Mouse (Mus musculus) intestine, embryonic 16.5 days (tissue): ENCODE data around the gene Nuak1. TPM values are rescaled to one million over a fixed set of nuclear protein-coding genes. Genes with fewer than 3 reads are reported as not detected.

Experiments used
- ATAC-seq: fragments of 200-750 bp; cut with Nextera tagmentation; 2 replicates; pipeline ENCODE4 v1.8.0; 2017; ENCODE audit warnings: moderate TSS enrichment, moderate library complexity
- H3K27ac ChIP-seq: fragments of 300-500 bp; sonication (generic); 2 replicates; pipeline ENCODE4 v1.5.1; 2014; ENCODE audit warnings: mild to moderate bottlenecking, low read length
- H3K27me3 ChIP-seq: fragments of 300-500 bp; sonication (generic); replicated peaks from 2 replicates; pipeline ENCODE4 v1.6.1; 2014; ENCODE audit warnings: low read length, control low read depth, mixed read lengths; ENCODE audit not compliant: control insufficient read depth, insufficient read depth
- H3K36me3 ChIP-seq: fragments of 300-500 bp; sonication (generic); 2 replicates; pipeline ENCODE4 v1.6.1; 2014; ENCODE audit warnings: low read length, control low read depth; ENCODE audit not compliant: control insufficient read depth, insufficient read depth
- H3K4me1 ChIP-seq: fragments of 300-500 bp; sonication (generic); 2 replicates; pipeline ENCODE4 v1.6.1; 2014; ENCODE audit warnings: low read length, control low read depth, mixed read lengths; ENCODE audit not compliant: control insufficient read depth, insufficient read depth
- H3K4me2 ChIP-seq: fragments of 300-500 bp; sonication (generic); 2 replicates; pipeline ENCODE4 v1.6.1; 2014; ENCODE audit warnings: low read depth, low read length, control low read depth
- H3K4me3 ChIP-seq: fragments of 300-500 bp; sonication (generic); 2 replicates; pipeline ENCODE4 v1.5.1; 2014; ENCODE audit warnings: mild to moderate bottlenecking, low read length
- H3K9ac ChIP-seq: fragments of 300-500 bp; sonication (generic); 2 replicates; pipeline ENCODE4 v1.6.1; 2014; ENCODE audit warnings: low read depth, low read length
- H3K9me3 ChIP-seq: fragments of 300-500 bp; sonication (generic); 2 replicates; pipeline ENCODE4 v1.6.1; 2016; ENCODE audit warnings: low read length, control low read depth; ENCODE audit not compliant: control insufficient read depth
- WGBS: fragments of 180-500 bp; shearing (Covaris S2); extraction: QIAGEN DNeasy Blood & Tissue Kit; methylation state at CpG from one replicate; pipeline ENCODE4 v1.1.7; 2014; 5-methylcytosine and 5-hydroxymethylcytosine counted together
- polyA plus RNA-seq: library from polyadenylated mRNA; unstranded; fragments of >200 nt; fragmentation: Nextera tagmentation; extraction: Ambion mirVana; gene quantifications from 2 replicates; pipeline ENCODE4 v1.2.1, GENCODE M21; 2015

Nuak1 gene
- polyA plus RNA-seq, 1 experiment from 2014 or later, result 0.66 TPM

DNA sequence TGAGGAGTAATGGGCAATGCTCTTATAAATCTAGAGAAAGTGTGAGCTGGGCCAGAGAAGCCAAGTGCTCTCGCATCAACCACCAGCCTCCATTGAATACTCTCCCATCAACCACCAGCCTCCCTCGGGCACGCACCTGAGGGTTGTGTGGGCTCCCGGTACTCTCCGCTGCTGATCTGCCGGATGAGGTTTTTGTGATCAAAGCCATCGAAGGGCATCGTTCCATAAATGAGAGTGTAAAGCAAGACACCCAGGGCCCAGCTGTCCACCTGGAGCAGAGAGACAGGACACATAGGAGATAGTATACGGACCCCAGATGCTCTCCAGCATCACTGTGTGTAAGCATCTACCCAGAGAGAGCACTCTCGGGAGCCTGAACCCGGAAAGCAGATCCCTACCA is 62.4 kb downstream of the Nuak1 start:
- H3K9me3 ChIP-seq, result no peaks in the 10 kb centered on the region

DNA sequence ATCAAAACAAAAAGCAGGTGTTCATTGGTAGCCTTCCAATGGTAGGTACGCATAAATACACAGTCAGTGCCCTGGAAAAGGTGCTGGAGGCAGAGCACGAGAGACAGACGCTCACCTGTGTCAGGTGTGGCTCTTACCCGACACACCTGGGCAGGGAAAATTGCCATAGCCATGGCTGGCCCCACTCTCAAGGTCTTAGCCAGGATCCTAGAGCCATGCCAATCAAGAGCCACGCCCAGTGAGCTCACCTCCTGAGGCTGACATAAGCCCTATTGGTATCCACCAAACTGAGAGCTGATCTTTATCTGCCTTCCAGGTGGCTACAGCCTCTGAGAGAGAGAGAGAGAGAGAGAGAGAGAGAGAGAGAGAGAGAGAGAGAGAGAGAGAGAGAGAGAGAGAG is 64.1 kb downstream of the Nuak1 start:
- no peak for ATAC-seq
- Histone ChIP-seq H3K4me1 (no peaks in the 10 kb centered on the region), H3K27me3 (no peaks in the 10 kb centered on the region)

More for the DNA sequence above, 62.4 kb downstream of the Nuak1 start:
- no peak overlapping the region for H3K4me2 ChIP-seq
- no peaks in the 10 kb centered on the region for H3K27me3 ChIP-seq
- H3K27ac ChIP-seq, result no peak overlapping the region
- WGBS, result 92% methylated on average over 11 of the region's 11 CpGs
- no peaks in the 10 kb centered on the region for H3K4me1 ChIP-seq
- no peak overlapping the region for H3K4me3 ChIP-seq
- no peaks in the 10 kb centered on the region for H3K36me3 ChIP-seq
- ATAC-seq, result no peak
- no peak overlapping the region for H3K9ac ChIP-seq

GRCm38 (mm10) chr10:84374996-84375395 is 65.4 kb downstream of the Nuak1 start:
- Histone ChIP-seq H3K9me3 (no peaks in the 10 kb centered on the region), H3K4me3 (no peak overlapping the region), H3K27ac (no peak overlapping the region), H3K9ac (no peak overlapping the region), H3K4me1 (no peaks in the 10 kb centered on the region), H3K4me2 (no peak overlapping the region), H3K36me3 (no peaks in the 10 kb centered on the region), H3K27me3 (no peaks in the 10 kb centered on the region)
- 95% methylated on average over 18 of the region's 18 CpGs for WGBS
- no peak for ATAC-seq

More for the DNA sequence above, 64.1 kb downstream of the Nuak1 start:
- H3K9me3 ChIP-seq, result no peaks in the 10 kb centered on the region
- H3K36me3 ChIP-seq, result no peaks in the 10 kb centered on the region
- H3K4me3 ChIP-seq, result no peak overlapping the region
- whole genome bisulfite sequencing, result 77% methylated on average over 5 of the region's 5 CpGs
- H3K9ac ChIP-seq, result no peak overlapping the region
- no peak overlapping the region for H3K27ac ChIP-seq
- no peak overlapping the region for H3K4me2 ChIP-seq

DNA sequence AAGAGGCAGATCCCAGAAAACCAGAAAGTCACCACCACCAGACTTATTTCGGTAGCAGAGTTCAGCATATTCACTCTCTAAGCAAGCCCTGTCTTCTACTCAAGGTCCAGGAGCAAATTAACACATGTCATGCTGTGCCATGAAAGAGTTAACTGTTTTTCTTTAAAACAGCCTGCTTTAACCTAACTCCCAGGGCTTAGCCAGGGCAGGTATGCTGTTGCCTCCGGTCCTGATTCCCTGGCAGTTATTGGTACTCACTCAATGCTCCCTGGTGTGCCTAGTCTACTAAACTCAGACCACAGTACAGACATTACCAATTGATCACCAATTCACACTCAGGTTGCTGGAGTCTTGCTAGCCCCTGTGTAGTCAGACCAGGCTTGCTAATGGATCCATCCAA is 66.9 kb downstream of the Nuak1 start:
- H3K4me1 ChIP-seq, result no peaks in the 10 kb centered on the region
- H3K27me3 ChIP-seq, result no peaks in the 10 kb centered on the region
- 82% methylated on average over 2 of the region's 2 CpGs for WGBS
- H3K9me3 ChIP-seq, result no peaks in the 10 kb centered on the region
- H3K36me3 ChIP-seq, result no peaks in the 10 kb centered on the region
- no peak overlapping the region for H3K4me3 ChIP-seq
- no peak overlapping the region for H3K27ac ChIP-seq
- no peak for ATAC-seq
- no peak overlapping the region for H3K4me2 ChIP-seq
- no peak overlapping the region for H3K9ac ChIP-seq

DNA sequence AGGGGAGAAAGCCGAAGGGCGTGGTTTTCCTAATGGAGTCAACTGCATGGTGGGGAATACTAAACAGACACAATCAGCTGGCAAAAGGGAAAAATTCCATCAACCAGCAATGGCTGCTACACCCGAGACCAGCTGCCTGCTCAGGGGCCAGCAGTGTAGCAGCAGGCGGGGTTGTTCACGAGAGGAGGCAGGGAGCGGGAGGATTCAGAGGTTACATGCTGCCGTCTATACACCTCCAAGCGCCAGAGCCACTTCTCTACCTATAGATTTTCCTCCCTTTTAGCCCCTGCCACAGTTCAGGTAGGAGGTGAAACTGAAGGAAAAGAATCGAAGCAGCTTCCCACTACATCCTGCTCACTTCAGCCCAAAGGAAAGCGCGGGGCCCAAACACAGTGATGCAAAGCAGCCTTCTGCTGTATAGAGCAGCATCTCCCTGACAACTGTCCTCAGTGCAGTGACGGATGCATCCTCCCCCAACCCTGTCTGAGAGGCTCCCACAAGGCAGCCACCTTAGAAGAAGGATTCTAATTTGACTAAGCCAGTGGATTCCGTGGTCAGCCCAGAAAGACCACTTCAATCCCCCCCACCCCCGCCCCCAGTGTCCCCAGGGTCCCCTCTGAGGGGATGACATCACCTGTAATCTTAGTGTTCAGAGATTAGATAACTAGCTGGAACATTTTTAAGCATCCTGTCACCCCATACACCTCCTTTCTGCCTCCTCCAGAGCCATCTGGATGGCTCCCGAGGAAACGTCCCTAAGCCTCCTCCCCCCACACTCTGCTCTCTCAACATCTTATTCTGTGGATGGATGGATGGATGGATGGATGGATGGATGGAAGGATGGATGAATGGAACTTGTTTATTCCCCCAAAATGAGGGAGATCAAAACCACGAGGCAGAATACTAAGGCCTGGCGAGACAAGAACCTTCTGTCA is 68.0 kb downstream of the Nuak1 start:
- 54% methylated on average over 18 of the region's 18 CpGs for WGBS

GRCm38 (mm10) chr10:84371681-84372160 is 68.7 kb downstream of the Nuak1 start:
- Histone ChIP-seq H3K4me2 (no peak overlapping the region), H3K27ac (no peak overlapping the region), H3K4me3 (no peak overlapping the region), H3K4me1 (no peaks in the 10 kb centered on the region), H3K36me3 (no peaks in the 10 kb centered on the region), H3K27me3 (no peaks in the 10 kb centered on the region), H3K9ac (no peak overlapping the region), H3K9me3 (no peaks in the 10 kb centered on the region)
- WGBS, result 40% methylated on average over 10 of the region's 10 CpGs
- ATAC-seq, result no peak

More for the DNA sequence above, 68.0 kb downstream of the Nuak1 start:
- Histone ChIP-seq H3K4me3 (no peak overlapping the region), H3K36me3 (no peaks in the 10 kb centered on the region), H3K4me1 (no peaks in the 10 kb centered on the region), H3K9me3 (no peaks in the 10 kb centered on the region), H3K9ac (no peak overlapping the region), H3K4me2 (no peak overlapping the region), H3K27ac (no peak overlapping the region), H3K27me3 (no peaks in the 10 kb centered on the region)
- ATAC-seq, result no peak

DNA sequence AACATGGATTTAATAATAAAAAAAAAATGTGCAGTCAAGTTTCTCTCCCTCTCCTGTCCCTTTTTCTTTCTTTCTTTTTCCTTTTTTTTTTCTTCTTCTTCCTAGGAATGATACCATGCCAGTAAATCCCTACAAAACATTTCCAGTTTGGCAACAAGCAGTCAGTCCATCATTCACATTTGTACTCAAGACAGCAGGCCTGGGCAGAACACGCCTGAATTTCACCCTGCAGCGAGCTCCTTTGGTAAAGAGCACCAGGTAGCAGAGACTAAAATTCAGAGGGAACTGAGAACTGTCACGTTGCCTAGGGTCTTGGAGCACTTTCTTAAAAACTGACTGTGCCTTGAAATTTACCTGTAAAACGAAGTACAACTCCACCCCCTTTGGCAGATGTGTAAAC is 69.2 kb downstream of the Nuak1 start:
- ATAC-seq, result no peak
- no peak overlapping the region for H3K9ac ChIP-seq

GRCm38 (mm10) chr10:84369646-84370314 is 70.6 kb downstream of the Nuak1 start:
- no peak overlapping the region for H3K27ac ChIP-seq
- no peak overlapping the region for H3K4me3 ChIP-seq
- no peaks in the 10 kb centered on the region for H3K36me3 ChIP-seq
- no peak overlapping the region for H3K9ac ChIP-seq
- no peaks in the 10 kb centered on the region for H3K27me3 ChIP-seq
- H3K9me3 ChIP-seq, result no peaks in the 10 kb centered on the region
- no peak for ATAC-seq
- 86% methylated on average over 11 of the region's 11 CpGs for WGBS
- no peaks in the 10 kb centered on the region for H3K4me1 ChIP-seq
- H3K4me2 ChIP-seq, result no peak overlapping the region

More for the DNA sequence above, 69.2 kb downstream of the Nuak1 start:
- 74% methylated on average over 4 of the region's 4 CpGs for WGBS
- H3K4me2 ChIP-seq, result no peak overlapping the region
- no peaks in the 10 kb centered on the region for H3K27me3 ChIP-seq
- H3K4me3 ChIP-seq, result no peak overlapping the region
- H3K36me3 ChIP-seq, result no peaks in the 10 kb centered on the region
- H3K4me1 ChIP-seq, result no peaks in the 10 kb centered on the region
- H3K27ac ChIP-seq, result no peak overlapping the region
- H3K9me3 ChIP-seq, result no peaks in the 10 kb centered on the region

DNA sequence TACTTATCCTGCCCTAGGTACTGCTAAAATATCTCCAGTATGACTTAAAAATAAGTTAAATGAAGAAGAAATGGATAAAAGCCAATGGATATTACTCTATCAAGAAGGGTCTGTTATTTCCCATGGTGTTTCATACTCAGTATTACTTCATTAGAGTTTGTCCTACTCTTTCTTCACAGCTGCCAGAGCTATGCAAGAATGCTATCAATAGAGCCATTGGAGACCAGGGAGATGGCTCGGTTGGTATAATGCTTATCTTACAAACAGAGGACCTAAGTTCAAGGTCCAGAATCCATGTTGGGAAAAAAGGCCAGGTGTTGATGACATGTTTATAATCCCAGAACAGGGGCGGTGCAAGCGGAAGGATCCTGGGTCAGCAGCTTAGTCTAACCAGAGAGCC is 72.2 kb downstream of the Nuak1 start:
- Histone ChIP-seq H3K36me3 (no peaks in the 10 kb centered on the region), H3K4me3 (no peak overlapping the region), H3K4me2 (no peak overlapping the region), H3K27ac (no peak overlapping the region), H3K9me3 (no peaks in the 10 kb centered on the region), H3K9ac (no peak overlapping the region), H3K27me3 (no peaks in the 10 kb centered on the region), H3K4me1 (no peaks in the 10 kb centered on the region)
- peak; percentile 46 for ATAC-seq
- 76% methylated on average over 3 of the region's 3 CpGs for WGBS
